Mouse (Mus musculus) erythroblast, adult 5-6 weeks (primary cell): ENCODE measurements around the gene Ncoa5. TPM values are rescaled to one million over a fixed set of nuclear protein-coding genes. Genes with fewer than 3 reads are reported as not detected.

Source experiments
- ATAC-seq: replicated peaks from 2 replicates; pipeline ENCODE4 v1.8.0; 2016; ENCODE audit warnings: moderate number of reproducible peaks, mild to moderate bottlenecking, moderate TSS enrichment, inconsistent platforms; ENCODE audit not compliant: poor library complexity, low FRiP score, severe bottlenecking
- total RNA-seq, 2 experiments: library from RNA; stranded (forward) in 1 of 2; stranded (reverse) in 1 of 2; fragments of 150-400 nt in 1 of 2; fragments of 200-764, 138-1000 nt in 1 of 2; gene quantifications; 2 replicates each; pipeline versions ENCODE4 v1.2.3 to v1.2.4; 2015 to 2017; ENCODE audit warnings: low replicate concordance in 2 of 2

Ncoa5 gene
- total RNA-seq, 2 experiments from 2014 or later: 1.2 to 10.3 TPM

GRCm38 (mm10) chr2:164964242-164964894 lies 70.3 kb downstream of the Ncoa5 start:
- no peak for ATAC-seq

- ATAC-seq: no peak
Measured at GRCm38 (mm10) chr2:164962183-164962580, 72.5 kb downstream of the Ncoa5 start.

GRCm38 (mm10) chr2:164961506-164962182 lies 73.0 kb downstream of the Ncoa5 start:
- 0 out of 2 replicates have a peak, but pooled peaks have one; percentile 33 for ATAC-seq

- no peak; the same call in 1 of the 2 replicates for ATAC-seq
Measured at GRCm38 (mm10) chr2:164960716-164961441, 73.8 kb downstream of the Ncoa5 start, which contains the start of gene Slc12a5. TSS of gene Slc12a5 (plus strand) at chr2:164960802.

- no peak for ATAC-seq
Measured at GRCm38 (mm10) chr2:164957548-164958315, 76.9 kb downstream of the Ncoa5 start.

GRCm38 (mm10) chr2:164956195-164956594 lies 78.5 kb downstream of the Ncoa5 start:
- no peak for ATAC-seq

GRCm38 (mm10) chr2:164955725-164956124 lies 78.9 kb downstream of the Ncoa5 start:
- ATAC-seq: no peak

- ATAC-seq: peak; percentile 73
Measured at GRCm38 (mm10) chr2:164953224-164953623, 81.4 kb downstream of the Ncoa5 start.

GRCm38 (mm10) chr2:164952448-164952847 lies 82.2 kb downstream of the Ncoa5 start:
- ATAC-seq: no peak

GRCm38 (mm10) chr2:164951745-164952144 lies 82.9 kb downstream of the Ncoa5 start:
- no peak for ATAC-seq

- no peak for ATAC-seq
Measured at GRCm38 (mm10) chr2:164950501-164950900, 84.2 kb downstream of the Ncoa5 start.

Other genes starting within 250 kb of the Ncoa5 start
- gene Snx21, start 249.0 kb downstream of the Ncoa5 start, total RNA-seq (2015; ENCODE audit: low replicate concordance): 2.1 and 2.9 TPM in 2 replicates
- 0.43 and 0.98 TPM in 2 replicates for gene Snx21, start 249.0 kb downstream of the Ncoa5 start, total RNA-seq (2017; ENCODE audit: low replicate concordance)
- gene Acot8, start 230.0 kb downstream of the Ncoa5 start, total RNA-seq (2015; ENCODE audit: low replicate concordance): 9.6 and 10.0 TPM in 2 replicates
- gene Acot8, start 230.0 kb downstream of the Ncoa5 start, total RNA-seq (2017; ENCODE audit: low replicate concordance): 15.8 and 20.8 TPM in 2 replicates
- gene Zswim3, start 229.8 kb downstream of the Ncoa5 start, total RNA-seq (2015; ENCODE audit: low replicate concordance): 0.58 and 1.9 TPM in 2 replicates
- gene Zswim3, start 229.8 kb downstream of the Ncoa5 start, total RNA-seq (2017; ENCODE audit: low replicate concordance): 2.0 and 4.5 TPM in 2 replicates
- gene Zswim1, start 212.2 kb downstream of the Ncoa5 start, total RNA-seq (2015; ENCODE audit: low replicate concordance): 1.5 and 2.1 TPM in 2 replicates
- 0.60 and 1.1 TPM in 2 replicates for gene Zswim1, start 212.2 kb downstream of the Ncoa5 start, total RNA-seq (2017; ENCODE audit: low replicate concordance)
- gene Spata25, start 206.3 kb downstream of the Ncoa5 start, total RNA-seq (2015; ENCODE audit: low replicate concordance): not detected in 2 replicates
- not detected in 2 replicates for gene Spata25, start 206.3 kb downstream of the Ncoa5 start, total RNA-seq (2017; ENCODE audit: low replicate concordance)
- 26.8 and 36.1 TPM in 2 replicates for gene Ctsa, start 202.0 kb downstream of the Ncoa5 start, total RNA-seq (2015; ENCODE audit: low replicate concordance)
- gene Ctsa, start 202.0 kb downstream of the Ncoa5 start, total RNA-seq (2017; ENCODE audit: low replicate concordance): 33.5 and 39.9 TPM in 2 replicates
- not detected in 2 replicates for gene Neurl2, start 201.4 kb downstream of the Ncoa5 start, total RNA-seq (2015; ENCODE audit: low replicate concordance)
- gene Neurl2, start 201.4 kb downstream of the Ncoa5 start, total RNA-seq (2017; ENCODE audit: low replicate concordance): 1.4 TPM in 1 of 2 replicates, not detected in the other
- 0.58 and 0.84 TPM in 2 replicates for gene Pltp, start 177.2 kb downstream of the Ncoa5 start, total RNA-seq (2015; ENCODE audit: low replicate concordance)
- gene Pltp, start 177.2 kb downstream of the Ncoa5 start, total RNA-seq (2017; ENCODE audit: low replicate concordance): 1.8 and 3.3 TPM in 2 replicates
- 5.6 and 22.6 TPM in 2 replicates for gene Pcif1, start 155.6 kb downstream of the Ncoa5 start, total RNA-seq (2015; ENCODE audit: low replicate concordance)
- 19.0 and 30.5 TPM in 2 replicates for gene Pcif1, start 155.6 kb downstream of the Ncoa5 start, total RNA-seq (2017; ENCODE audit: low replicate concordance)
- gene Zfp335, start 123.1 kb downstream of the Ncoa5 start, total RNA-seq (2015; ENCODE audit: low replicate concordance): 13.4 and 17.9 TPM in 2 replicates
- gene Zfp335, start 123.1 kb downstream of the Ncoa5 start, total RNA-seq (2017; ENCODE audit: low replicate concordance): 9.9 and 10.3 TPM in 2 replicates
- 73.6 and 120 TPM in 2 replicates for gene Mmp9, start 94.1 kb downstream of the Ncoa5 start, total RNA-seq (2015; ENCODE audit: low replicate concordance)
- gene Mmp9, start 94.1 kb downstream of the Ncoa5 start, total RNA-seq (2017; ENCODE audit: low replicate concordance): 31.4 and 35.7 TPM in 2 replicates
- gene Slc12a5, start 74.1 kb downstream of the Ncoa5 start, total RNA-seq (2015; ENCODE audit: low replicate concordance): not detected in 2 replicates
- gene Slc12a5, start 74.1 kb downstream of the Ncoa5 start, total RNA-seq (2017; ENCODE audit: low replicate concordance): not detected in 2 replicates
- 10.2 TPM in 1 of 2 replicates, not detected in the other for gene Cd40, start 20.8 kb upstream of the Ncoa5 start, total RNA-seq (2015; ENCODE audit: low replicate concordance)
- gene Cd40, start 20.8 kb upstream of the Ncoa5 start, total RNA-seq (2017; ENCODE audit: low replicate concordance): 3.6 and 5.1 TPM in 2 replicates
- gene 1700025C18Rik, start 55.9 kb upstream of the Ncoa5 start, total RNA-seq (2015; ENCODE audit: low replicate concordance): not detected in 2 replicates
- gene 1700025C18Rik, start 55.9 kb upstream of the Ncoa5 start, total RNA-seq (2017; ENCODE audit: low replicate concordance): not detected in 2 replicates
- gene Cdh22, start 200.0 kb upstream of the Ncoa5 start, total RNA-seq (2015; ENCODE audit: low replicate concordance): not detected in 2 replicates
- gene Cdh22, start 200.0 kb upstream of the Ncoa5 start, total RNA-seq (2017; ENCODE audit: low replicate concordance): not detected in 2 replicates